Mouse (Mus musculus): ENCODE measurements around the gene Larp1b. TPM values are rescaled to one million over a fixed set of nuclear protein-coding genes. Genes with fewer than 3 reads are reported as not detected.

Larp1b gene
- polyA plus RNA-seq, 1 experiment from 2014 or later = 7.4 TPM

DNA sequence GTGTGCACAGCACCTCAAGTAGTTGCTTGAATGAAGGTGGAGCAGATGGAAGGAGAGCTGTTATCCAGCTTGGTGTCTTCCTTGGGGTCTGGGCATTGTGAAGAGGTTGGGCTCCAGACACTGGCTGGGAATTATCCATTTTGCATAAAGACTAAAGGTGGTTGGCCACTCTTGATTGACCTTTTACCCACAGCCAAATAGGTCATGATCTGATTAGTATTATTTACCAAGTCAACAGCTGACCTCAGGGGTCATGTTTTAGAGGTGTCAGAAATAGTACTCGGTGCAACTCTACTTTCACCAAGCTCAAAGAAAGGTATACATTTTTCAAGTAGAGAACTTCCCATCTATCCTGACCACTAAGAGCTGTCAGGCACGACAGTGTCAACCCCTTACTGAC lies 115.7 kb downstream of the Larp1b start:
- Histone ChIP-seq H3K9ac (ENCODE audit: low read depth, low read length) (no peak overlapping the region), H3K27me3 (ENCODE audit: control insufficient read depth, insufficient read depth, low read depth, low read length) (no peaks in the 10 kb centered on the region), H3K4me3 (ENCODE audit: low read depth, low read length) (no peak overlapping the region), H3K4me2 (ENCODE audit: low read depth, low read length) (no peak overlapping the region), H3K4me1 (ENCODE audit: control insufficient read depth, low read depth, low read length) (no peaks in the 10 kb centered on the region; the same call in 1 of the 2 replicates), H3K27ac (ENCODE audit: low read length) (peak overlapping the region; percentile 37; the same call in 1 of the 2 replicates), H3K36me3 (ENCODE audit: control insufficient read depth, insufficient read depth) (peaks cover 5% of the 10 kb centered on the region; the same call in 1 of the 2 replicates), H3K9me3 (replicated peaks; ENCODE audit: control insufficient read depth, low read length) (no peaks in the 10 kb centered on the region)
- WGBS (ENCODE audit: insufficient replicate concordance) = 65% methylated on average over 2 of the region's 2 CpGs
- ATAC-seq (ENCODE audit: low read depth) = peak; percentile 60

- H3K4me3 ChIP-seq (ENCODE audit: low read depth, low read length) = no peak overlapping the region
- H3K4me1 ChIP-seq (ENCODE audit: control insufficient read depth, low read depth, low read length) = no peaks in the 10 kb centered on the region; the same call in 1 of the 2 replicates
- H3K27me3 ChIP-seq (ENCODE audit: control insufficient read depth, insufficient read depth, low read depth, low read length) = no peaks in the 10 kb centered on the region
- WGBS (ENCODE audit: insufficient replicate concordance) = 75% methylated on average over 2 of the region's 2 CpGs
- peaks cover 5% of the 10 kb centered on the region; the same call in 1 of the 2 replicates for H3K36me3 ChIP-seq (ENCODE audit: control insufficient read depth, insufficient read depth)
- H3K9ac ChIP-seq (ENCODE audit: low read depth, low read length) = no peak overlapping the region
- no peak overlapping the region for H3K27ac ChIP-seq (ENCODE audit: low read length)
- no peak for ATAC-seq (ENCODE audit: low read depth)
- H3K4me2 ChIP-seq (ENCODE audit: low read depth, low read length) = no peak overlapping the region
- no peaks in the 10 kb centered on the region for H3K9me3 ChIP-seq (replicated peaks; ENCODE audit: control insufficient read depth, low read length)
Observed at GRCm38 (mm10) chr3:41070519-41070918, 120.9 kb downstream of the Larp1b start.

GRCm38 (mm10) chr3:41075376-41075775 lies 125.7 kb downstream of the Larp1b start:
- no peak for ATAC-seq (ENCODE audit: low read depth)
- Histone ChIP-seq H3K4me3 (ENCODE audit: low read depth, low read length) (no peak overlapping the region), H3K9me3 (replicated peaks; ENCODE audit: control insufficient read depth, low read length) (no peaks in the 10 kb centered on the region), H3K27me3 (ENCODE audit: control insufficient read depth, insufficient read depth, low read depth, low read length) (no peaks in the 10 kb centered on the region), H3K4me1 (ENCODE audit: control insufficient read depth, low read depth, low read length) (no peaks in the 10 kb centered on the region; the same call in 1 of the 2 replicates), H3K27ac (ENCODE audit: low read length) (no peak overlapping the region), H3K9ac (ENCODE audit: low read depth, low read length) (no peak overlapping the region), H3K36me3 (ENCODE audit: control insufficient read depth, insufficient read depth) (no peaks in the 10 kb centered on the region), H3K4me2 (ENCODE audit: low read depth, low read length) (no peak overlapping the region)
- WGBS (ENCODE audit: insufficient replicate concordance) = 83% methylated on average over 8 of the region's 8 CpGs

DNA sequence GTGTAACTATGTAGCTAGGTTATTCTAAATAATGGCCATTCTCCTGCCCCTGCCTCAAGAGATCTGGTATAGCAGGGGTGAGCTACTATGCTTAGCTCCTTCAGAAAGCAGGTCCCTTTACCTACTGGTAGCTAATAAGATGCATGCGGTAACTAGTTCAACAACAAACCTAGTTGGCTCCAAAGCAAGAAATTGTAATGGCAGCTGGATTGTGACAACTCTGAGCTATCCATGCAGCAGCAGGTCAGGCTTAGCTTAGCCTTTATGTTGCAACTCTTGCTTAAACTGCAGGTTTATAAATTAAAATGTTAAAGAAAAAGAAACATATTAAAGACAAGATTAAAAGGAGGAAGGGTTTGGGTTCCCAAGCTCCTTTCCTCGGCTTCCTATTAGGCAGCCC lies 129.0 kb downstream of the Larp1b start:
- H3K4me2 ChIP-seq (ENCODE audit: low read depth, low read length) = no peak overlapping the region
- ATAC-seq (ENCODE audit: low read depth) = no peak
- no peak overlapping the region for H3K9ac ChIP-seq (ENCODE audit: low read depth, low read length)
- no peaks in the 10 kb centered on the region for H3K36me3 ChIP-seq (ENCODE audit: control insufficient read depth, insufficient read depth)
- no peak overlapping the region for H3K27ac ChIP-seq (ENCODE audit: low read length)
- no peaks in the 10 kb centered on the region for H3K9me3 ChIP-seq (replicated peaks; ENCODE audit: control insufficient read depth, low read length)
- WGBS (ENCODE audit: insufficient replicate concordance) = 86% methylated on average over 2 of the region's 2 CpGs
- peaks cover 11% of the 10 kb centered on the region for H3K4me1 ChIP-seq (ENCODE audit: control insufficient read depth, low read depth, low read length)
- H3K4me3 ChIP-seq (ENCODE audit: low read depth, low read length) = no peak overlapping the region
- no peaks in the 10 kb centered on the region for H3K27me3 ChIP-seq (ENCODE audit: control insufficient read depth, insufficient read depth, low read depth, low read length)

DNA sequence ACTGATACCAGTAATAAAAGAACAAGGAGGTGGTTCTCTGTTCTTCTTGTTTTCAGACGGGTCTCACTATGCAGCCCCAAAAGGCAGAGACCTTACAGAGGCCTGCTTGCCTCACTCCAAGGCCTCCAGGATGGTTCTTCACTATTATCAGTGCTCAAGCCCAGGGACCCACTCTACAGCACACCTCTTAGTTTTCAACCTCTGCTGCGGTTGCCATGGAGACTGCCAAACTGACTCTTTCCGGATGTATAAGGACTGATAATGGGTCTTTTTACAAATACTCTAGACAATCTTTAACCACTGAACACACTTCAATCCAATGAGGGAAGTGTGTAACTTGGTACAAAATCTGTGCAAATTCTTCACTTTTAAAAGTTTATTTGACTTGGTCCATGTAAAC lies 131.1 kb downstream of the Larp1b start:
- 30% methylated on average over 3 of the region's 3 CpGs for WGBS (ENCODE audit: insufficient replicate concordance)
- no peaks in the 10 kb centered on the region for H3K9me3 ChIP-seq (replicated peaks; ENCODE audit: control insufficient read depth, low read length)
- peaks cover 13% of the 10 kb centered on the region for H3K4me1 ChIP-seq (ENCODE audit: control insufficient read depth, low read depth, low read length)
- no peaks in the 10 kb centered on the region for H3K36me3 ChIP-seq (ENCODE audit: control insufficient read depth, insufficient read depth)
- no peak for ATAC-seq (ENCODE audit: low read depth)
- H3K27me3 ChIP-seq (ENCODE audit: control insufficient read depth, insufficient read depth, low read depth, low read length) = no peaks in the 10 kb centered on the region
- no peak overlapping the region for H3K27ac ChIP-seq (ENCODE audit: low read length)
- peak overlapping the region; percentile 33; the same call in 1 of the 2 replicates for H3K4me2 ChIP-seq (ENCODE audit: low read depth, low read length)
- 0 out of 2 replicates have a peak overlapping the region, but pooled peaks have one; percentile 12 for H3K4me3 ChIP-seq (ENCODE audit: low read depth, low read length)
- H3K9ac ChIP-seq (ENCODE audit: low read depth, low read length) = no peak overlapping the region

DNA sequence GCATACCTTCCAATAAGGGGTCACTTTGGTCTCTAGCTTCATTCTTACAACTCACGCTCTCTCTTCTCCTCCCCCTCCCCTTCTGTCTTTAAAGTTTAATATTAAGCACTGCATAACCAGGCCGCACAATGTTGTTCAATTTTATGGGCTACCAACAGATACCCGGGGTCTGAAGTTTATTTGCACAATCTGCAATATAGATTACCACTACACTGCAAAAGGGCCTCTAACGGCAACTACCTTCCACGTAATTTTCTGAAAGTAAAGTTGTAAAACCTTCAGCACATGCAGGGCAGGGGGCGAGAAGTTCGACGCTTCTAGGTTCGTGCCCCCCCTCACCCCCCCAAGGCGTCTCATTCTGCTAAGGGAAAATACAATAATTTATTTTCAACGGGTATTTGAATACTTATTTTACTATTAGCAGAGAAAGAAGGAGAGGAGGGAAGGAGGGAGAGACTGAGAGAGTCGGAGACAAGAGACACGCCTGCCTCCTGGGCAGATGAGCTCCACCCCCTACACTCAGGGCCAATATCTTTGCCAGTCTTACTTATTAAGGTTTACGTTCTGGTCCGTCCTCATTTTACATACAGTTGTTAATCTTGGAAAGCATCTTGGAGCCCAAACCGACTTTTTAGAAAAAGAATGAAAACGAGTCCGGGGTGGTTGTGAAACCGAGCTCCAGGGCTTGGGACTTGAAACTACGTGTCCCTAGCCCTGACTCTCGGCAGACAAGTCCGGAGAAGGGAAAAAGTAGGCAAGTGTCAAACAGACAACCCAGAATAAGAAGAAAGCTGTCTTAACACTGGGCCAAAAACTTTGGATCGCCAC lies 132.1 kb downstream of the Larp1b start:
- peaks cover 13% of the 10 kb centered on the region for H3K4me1 ChIP-seq (ENCODE audit: control insufficient read depth, low read depth, low read length)
- H3K9ac ChIP-seq (ENCODE audit: low read depth, low read length) = peak overlapping the region; percentile 94
- WGBS (ENCODE audit: insufficient replicate concordance) = 5% methylated on average over 23 of the region's 23 CpGs
- no peaks in the 10 kb centered on the region for H3K36me3 ChIP-seq (ENCODE audit: control insufficient read depth, insufficient read depth)
- ATAC-seq (ENCODE audit: low read depth) = no peak
- H3K27me3 ChIP-seq (ENCODE audit: control insufficient read depth, insufficient read depth, low read depth, low read length) = no peaks in the 10 kb centered on the region
- no peaks in the 10 kb centered on the region for H3K9me3 ChIP-seq (replicated peaks; ENCODE audit: control insufficient read depth, low read length)
- H3K4me3 ChIP-seq (ENCODE audit: low read depth, low read length) = peak overlapping the region; percentile 97
- H3K4me2 ChIP-seq (ENCODE audit: low read depth, low read length) = peak overlapping the region; percentile 100
- peak overlapping the region; percentile 91 for H3K27ac ChIP-seq (ENCODE audit: low read length)

DNA sequence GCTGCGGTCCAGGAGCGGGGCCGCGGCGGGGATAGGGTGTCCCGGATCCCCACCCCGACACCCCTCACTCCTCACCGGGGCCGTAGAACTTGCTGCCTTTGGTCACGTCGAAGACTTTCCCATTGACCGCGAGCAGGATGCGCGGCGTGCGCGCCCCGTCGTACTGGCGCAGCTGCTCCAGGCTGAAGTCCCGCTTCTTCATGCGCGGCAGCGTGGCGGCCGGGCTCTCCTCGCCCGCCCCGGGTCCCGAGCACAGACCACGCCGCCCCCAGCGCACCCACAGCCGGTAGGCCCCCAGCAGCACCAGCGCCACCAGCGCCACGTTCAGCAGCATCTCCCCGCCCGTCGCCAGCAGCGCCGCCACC lies 132.9 kb downstream of the Larp1b start:
- Histone ChIP-seq H3K36me3 (ENCODE audit: control insufficient read depth, insufficient read depth) (no peaks in the 10 kb centered on the region), H3K4me3 (ENCODE audit: low read depth, low read length) (peak overlapping the region; percentile 97), H3K9me3 (replicated peaks; ENCODE audit: control insufficient read depth, low read length) (no peaks in the 10 kb centered on the region), H3K9ac (ENCODE audit: low read depth, low read length) (peak overlapping the region; percentile 94), H3K4me1 (ENCODE audit: control insufficient read depth, low read depth, low read length) (peaks cover 13% of the 10 kb centered on the region), H3K27ac (ENCODE audit: low read length) (peak overlapping the region; percentile 91), H3K4me2 (ENCODE audit: low read depth, low read length) (peak overlapping the region; percentile 100), H3K27me3 (ENCODE audit: control insufficient read depth, insufficient read depth, low read depth, low read length) (no peaks in the 10 kb centered on the region)
- under 1% methylated on average over 43 of the region's 43 CpGs for WGBS (ENCODE audit: insufficient replicate concordance)
- ATAC-seq (ENCODE audit: low read depth) = no peak; the same call in 1 of the 2 replicates

DNA sequence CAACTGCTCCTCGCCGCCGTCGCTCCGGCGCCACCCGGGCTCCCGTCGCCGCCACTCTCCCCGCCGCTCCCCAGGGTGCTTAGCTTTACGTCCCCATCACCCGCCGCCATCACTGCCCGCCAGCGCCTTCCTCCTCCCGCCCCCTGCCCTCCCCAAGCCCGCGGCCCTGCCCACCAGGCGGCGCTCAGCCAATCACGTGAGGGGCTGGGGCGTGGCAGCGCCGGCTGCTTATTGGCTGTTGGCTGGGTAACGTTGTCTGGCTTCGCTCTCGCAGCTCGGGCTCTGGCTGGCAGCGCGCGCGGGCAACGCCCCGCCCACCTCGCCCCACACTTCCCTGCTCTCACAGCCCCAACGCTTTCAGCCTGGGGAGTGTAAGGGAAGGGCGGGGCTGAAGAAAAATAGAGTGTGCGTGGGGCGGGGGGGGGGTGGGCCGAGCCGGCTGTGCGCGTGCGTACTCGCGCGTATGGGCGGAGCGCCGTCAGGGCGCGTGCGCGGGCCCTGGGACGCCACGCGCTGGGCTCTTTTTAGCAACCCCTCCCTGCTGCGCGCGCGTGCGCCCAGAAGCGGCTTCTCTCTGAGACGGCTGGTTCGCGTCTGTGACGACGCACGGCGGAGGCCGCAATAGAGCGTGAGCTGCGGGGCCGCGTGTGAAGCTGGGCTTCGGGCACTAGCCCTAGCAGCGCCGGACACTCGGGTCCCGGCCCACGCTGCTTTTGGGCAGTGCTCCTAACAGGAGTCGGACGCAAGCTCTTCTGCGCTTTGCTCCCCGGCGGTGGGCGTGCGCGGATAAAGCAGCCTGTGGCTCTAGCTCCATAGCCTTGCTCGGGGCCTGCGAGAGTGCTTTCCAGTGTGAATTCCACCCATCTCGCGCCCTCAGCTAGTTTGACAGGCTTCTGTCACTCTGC lies 133.5 kb downstream of the Larp1b start, which contains the start of gene Pgrmc2:
Pgrmc2 (minus strand) TSS at position 162 of the 905 bp plus-strand sequence.
- no peaks in the 10 kb centered on the region for H3K27me3 ChIP-seq (ENCODE audit: control insufficient read depth, insufficient read depth, low read depth, low read length)
- peak; percentile 96 for ATAC-seq (ENCODE audit: low read depth)
- under 1% methylated on average over 84 of the region's 95 CpGs for WGBS (ENCODE audit: insufficient replicate concordance)

More for the DNA sequence above, 133.5 kb downstream of the Larp1b start, which contains the start of gene Pgrmc2:
- peaks cover 13% of the 10 kb centered on the region for H3K4me1 ChIP-seq (ENCODE audit: control insufficient read depth, low read depth, low read length)
- H3K4me3 ChIP-seq (ENCODE audit: low read depth, low read length) = peak within 1 kb of the TSS; percentile 97
- no peaks in the 10 kb centered on the region for H3K9me3 ChIP-seq (replicated peaks; ENCODE audit: control insufficient read depth, low read length)
- peak within 1 kb of the TSS; percentile 94 for H3K9ac ChIP-seq (ENCODE audit: low read depth, low read length)
- H3K27ac ChIP-seq (ENCODE audit: low read length) = peak within 1 kb of the TSS; percentile 91
- H3K36me3 ChIP-seq (ENCODE audit: control insufficient read depth, insufficient read depth) = no peaks in the 10 kb centered on the region
- peak within 1 kb of the TSS; percentile 100 for H3K4me2 ChIP-seq (ENCODE audit: low read depth, low read length)

All from liver, embryonic 16.5 days (tissue).